Mouse (Mus musculus) mouse trophoblast stem cell (cell line): ENCODE results near the gene Cdc42bpb.

ENCODE experiments used
- in situ Hi-C, 2 experiments: fragments of 300-500 bp; cut with MseI, MboI; formaldehyde crosslinking; loops; 2 replicates in 1 of 2; 3 replicates in 1 of 2; pipeline ENCODE4 v1.15.1; 2025

The Cdc42bpb gene

DNA sequence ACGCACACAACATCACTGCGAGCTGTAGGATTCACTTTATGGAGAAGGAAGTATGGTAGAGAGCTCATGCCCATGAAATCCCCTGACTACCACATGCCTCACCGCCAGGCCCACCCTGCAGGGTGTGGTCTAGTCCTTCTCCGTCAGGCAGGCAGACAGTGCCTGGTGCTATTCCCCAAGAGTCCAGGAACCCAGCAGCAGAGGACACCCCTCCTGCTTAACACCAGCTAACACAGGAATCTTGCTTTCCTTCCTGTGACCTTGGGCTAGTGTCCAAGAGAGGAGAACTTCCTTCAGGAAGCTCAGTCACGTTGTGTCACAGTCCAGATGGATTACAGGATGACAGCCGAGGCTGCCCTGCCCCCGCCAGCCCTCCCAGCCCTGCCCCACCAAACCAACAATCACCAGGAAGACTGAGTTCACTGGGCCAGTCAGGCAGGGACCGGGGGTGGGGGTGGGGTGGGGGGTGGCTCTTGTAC is 9.2 kb upstream of the Cdc42bpb start:
- in situ Hi-C loops = no loop called here

DNA sequence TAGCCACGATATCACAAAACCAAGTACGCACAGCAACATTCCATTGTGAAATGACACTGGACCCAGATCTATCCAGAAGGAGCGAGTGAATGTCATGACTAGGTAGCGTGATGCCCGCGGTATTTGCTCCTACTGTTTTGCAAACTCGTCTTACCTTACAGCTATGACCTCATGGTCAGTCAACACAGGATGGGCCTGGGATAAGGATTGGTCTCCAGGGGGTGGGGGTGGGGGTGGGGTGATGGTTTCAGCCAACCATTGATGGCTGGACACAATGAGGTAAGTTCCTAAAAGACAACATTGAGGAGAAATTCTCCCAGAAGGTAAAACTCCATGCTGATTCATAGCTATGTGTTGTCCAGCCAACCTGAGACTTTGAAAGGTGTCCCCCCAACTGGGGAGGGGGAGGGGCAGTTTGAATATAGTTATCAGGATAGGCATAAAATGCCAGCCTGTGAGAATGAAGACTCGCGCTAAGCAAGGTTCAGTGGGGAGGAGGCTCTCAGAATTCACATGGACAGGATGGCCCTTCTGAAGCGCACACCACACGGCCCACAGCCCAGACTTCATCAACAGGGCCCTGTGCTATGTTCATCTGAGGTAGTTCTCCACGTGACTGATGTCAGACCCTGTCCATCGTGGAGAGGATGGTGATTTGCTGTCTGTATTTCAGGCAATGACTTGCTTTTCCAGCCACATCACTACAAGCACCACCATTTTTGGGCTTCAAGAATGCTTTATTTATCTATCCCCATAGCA is 8.5 kb upstream of the Cdc42bpb start:
- in situ Hi-C loops = no loop called here

DNA sequence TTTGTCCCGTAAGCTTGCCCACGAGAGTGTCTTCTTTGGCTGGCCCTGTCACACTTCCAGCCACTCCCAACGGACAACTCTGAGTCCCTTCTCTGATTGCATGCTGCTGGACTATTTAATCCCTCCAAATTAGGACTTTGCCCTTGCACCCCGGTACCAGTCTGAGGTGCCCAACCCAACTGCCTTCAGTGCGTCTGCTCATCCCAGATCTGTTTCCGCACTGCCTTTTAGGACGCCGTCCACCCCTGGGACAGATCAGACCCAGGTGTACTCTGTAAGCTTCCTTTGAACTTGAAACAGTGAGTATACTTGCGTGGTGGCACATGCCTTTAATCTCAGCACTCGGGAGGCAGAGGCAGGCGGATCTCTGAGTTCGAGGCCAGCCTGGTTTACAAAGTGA is 1.3 kb upstream of the Cdc42bpb start:
- in situ Hi-C loops = no loop called here

DNA sequence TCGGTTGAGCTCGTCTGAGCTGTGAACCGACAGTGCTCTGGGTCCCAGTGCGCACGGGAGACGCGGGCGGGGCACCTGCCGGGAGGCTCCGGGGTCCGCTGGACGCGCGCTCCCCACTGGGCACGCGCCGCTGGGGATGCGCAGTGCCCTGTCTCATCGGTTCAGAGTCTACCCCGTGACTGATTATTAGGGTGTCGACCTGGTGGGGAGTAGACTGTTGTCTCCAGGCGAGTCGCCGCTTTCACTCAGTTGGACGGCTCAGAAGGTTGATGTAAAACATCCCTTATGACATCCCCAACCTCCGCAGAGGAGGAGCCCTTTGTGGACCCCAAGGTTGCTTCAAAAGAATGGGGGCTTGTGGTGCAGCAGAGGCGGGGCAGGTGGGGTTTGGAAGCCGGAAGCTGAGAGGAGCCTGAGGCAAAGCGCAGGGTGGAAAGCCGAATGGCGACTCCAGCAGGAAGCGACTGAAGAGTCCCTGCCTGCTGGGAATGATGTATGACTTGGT is 520 bp upstream of the Cdc42bpb start:
- in situ Hi-C loops = no loop called here

DNA sequence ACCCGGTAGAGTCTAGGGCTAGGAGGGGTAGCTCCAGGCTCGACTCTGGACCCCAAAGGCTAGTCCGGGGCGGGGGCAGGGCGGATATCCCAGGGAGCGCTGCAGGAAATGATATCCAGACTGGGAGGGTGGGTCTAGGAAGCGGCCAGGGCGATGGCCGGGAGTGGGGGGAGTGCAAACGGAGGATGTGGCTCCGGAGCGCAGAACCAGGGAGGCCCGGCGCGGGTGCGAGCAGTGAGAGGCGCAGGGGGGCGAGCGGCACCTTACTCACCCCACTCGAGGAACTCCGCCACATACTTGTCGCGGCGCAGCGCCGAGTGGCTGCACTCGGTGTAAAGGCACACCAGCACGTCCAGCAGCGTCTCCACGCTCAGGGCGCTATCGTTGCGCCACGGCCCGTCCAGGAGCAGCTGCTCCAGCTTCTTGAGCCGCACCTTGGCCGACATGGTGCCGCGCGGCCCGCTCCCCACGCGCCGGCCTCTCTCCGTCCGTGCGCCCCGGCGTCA is 639 bp downstream of the Cdc42bpb start:
- in situ Hi-C loops = no loop called here

DNA sequence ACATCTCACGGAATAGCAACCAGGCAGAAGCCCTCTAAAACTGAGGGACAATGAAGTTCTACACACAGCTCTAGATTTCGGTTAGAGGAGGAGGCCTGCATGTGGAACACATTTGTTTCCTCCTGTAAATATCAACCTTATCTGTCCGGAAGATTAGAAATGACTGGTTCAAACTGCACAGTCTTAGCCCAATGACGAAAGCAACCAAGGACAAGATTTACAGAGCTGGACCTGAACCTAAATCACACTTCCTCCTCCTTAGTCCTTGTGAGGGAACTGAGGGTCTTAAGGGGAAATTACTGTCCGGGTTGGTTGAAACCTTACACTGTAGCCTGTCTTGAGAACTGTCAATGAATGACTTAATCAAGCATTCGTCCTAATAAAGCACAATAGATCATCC is 1.5 kb downstream of the Cdc42bpb start:
- in situ Hi-C loops = no loop called here

DNA sequence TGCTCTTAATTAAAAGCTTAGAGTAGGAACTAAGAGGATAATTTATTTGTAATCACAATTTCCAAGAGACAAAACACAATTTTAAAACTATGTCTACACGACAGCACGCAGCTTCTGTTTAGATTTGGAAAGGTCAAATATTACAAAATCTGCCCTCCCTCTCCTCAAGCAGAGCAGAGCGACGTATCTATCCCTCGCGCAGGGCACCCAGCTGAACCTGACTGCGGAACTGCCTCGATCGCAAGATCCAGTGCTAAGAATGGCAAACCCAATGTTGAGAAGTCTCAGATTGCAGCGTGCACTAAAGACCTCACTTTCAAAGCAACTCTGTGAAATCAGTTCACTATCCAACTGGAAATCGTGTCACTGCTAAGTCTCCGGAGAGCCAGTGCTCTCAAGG is 2.0 kb downstream of the Cdc42bpb start:
- in situ Hi-C loops = no loop called here

DNA sequence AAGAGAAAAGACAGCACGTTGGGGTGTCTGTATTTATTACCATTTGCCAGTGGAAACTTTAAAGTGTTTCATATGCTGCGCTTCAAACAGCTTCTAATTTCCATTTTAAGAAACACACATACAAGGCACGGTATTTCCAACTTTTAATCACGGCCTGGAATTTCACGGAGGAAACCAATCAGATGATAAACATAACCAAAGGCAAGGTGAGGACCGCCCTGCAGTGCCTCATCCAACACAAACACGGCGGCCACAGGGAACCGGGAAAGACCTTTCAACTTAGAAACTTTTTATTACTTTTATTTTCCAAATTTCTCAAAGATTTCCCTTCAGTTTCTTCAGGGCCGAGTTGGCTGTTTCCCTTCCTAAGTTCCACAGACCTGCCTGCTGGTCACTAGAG is 2.8 kb downstream of the Cdc42bpb start:
- in situ Hi-C loops = no loop called here

DNA sequence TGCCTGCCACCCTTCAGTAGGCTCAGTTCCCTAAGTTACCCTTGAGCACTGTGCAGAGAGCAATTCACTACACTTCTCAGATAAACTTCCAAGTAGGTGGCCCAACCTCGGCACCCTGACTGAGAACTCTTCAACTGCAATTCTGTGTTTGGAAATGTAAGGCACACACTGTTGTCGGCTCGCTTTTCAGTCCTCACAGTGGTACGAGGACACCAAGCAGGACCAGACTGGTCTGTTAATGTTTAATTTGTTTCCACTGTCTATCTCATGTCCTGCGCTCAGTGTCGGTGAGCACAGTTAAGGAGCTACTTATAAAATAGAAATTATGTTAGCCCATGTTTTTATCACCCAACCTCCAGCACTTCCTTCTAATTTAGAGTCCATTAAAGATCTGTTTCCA is 4.1 kb downstream of the Cdc42bpb start:
- in situ Hi-C loops = no loop called here

DNA sequence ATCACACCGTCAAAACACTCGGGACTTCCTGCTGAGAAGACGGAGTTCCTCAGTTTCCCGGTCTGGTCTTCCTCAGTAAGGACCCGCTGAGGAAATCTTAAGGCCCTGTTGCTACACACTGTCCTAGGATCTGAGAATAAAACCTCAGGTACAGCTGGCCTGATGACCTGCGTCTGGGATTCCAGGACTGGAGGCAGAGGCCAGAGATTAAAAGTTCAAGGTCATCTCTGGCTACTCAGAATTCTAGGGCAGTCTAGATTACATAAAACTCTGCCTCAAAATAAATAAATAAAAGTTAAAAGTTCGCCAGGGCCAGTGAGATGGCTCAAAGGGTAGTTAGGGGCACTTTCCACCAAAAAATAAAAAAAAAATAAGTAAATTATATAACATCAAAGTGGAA is 5.6 kb downstream of the Cdc42bpb start:
- in situ Hi-C loops = no loop called here

DNA sequence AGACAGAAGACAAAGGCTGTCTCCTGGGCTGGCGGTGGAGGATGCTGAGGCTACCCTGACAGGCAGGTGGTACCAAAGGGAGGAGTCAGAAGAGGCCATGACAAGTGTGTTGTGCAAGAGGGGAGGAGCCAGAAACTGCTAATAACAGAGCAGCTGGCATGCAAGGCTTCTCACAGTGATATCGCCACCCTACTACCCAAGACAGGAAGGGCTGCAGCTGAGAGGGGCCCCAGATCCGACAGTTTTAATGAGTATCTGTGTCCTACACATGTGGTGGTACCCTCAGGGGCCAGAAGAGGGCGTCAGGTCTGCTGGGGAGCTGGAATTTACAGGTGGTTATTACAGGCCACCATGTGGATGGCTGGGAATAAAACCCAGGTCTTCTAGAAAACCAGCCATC is 7.3 kb downstream of the Cdc42bpb start:
- in situ Hi-C loops = no loop called here

DNA sequence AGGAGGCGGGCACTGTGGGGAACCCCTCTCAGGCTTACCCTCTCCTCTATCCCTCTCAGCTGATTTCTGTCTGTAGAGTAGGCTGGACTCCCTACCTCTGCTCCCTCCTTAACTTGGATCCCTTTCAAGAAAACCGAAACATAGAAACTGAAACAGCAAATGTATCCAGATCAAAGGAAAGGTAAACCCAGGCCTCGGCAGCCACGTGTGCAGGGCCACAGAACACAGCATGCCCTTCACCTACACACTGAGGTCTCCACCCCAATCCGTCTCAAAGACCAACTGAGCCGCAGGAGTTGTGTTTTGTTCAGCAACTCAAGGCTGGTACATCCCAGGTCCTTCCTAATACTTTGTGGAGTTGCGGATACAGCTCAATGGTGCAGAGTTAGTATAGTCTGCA is 10.5 kb downstream of the Cdc42bpb start:
- in situ Hi-C loops = no loop called here

DNA sequence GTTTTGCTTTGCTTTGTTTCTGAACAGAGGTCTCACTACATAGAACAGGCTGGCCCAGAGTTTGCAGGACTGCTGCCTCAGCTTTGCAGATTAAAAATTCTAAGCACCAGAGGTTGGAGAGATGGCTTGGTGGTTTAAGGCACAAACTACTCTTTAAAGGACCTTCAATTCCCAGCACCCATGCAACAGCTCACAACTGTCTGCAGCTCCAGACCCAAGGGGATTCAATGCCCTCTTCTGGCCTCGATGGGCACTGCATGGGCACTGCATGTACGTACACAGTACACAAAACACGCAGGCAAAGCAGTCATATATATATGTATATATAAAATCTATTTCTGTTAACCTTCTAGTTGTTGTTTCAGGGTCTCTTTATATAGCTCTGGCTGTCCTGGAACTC is 13.3 kb downstream of the Cdc42bpb start:
- in situ Hi-C loops = no loop called here

DNA sequence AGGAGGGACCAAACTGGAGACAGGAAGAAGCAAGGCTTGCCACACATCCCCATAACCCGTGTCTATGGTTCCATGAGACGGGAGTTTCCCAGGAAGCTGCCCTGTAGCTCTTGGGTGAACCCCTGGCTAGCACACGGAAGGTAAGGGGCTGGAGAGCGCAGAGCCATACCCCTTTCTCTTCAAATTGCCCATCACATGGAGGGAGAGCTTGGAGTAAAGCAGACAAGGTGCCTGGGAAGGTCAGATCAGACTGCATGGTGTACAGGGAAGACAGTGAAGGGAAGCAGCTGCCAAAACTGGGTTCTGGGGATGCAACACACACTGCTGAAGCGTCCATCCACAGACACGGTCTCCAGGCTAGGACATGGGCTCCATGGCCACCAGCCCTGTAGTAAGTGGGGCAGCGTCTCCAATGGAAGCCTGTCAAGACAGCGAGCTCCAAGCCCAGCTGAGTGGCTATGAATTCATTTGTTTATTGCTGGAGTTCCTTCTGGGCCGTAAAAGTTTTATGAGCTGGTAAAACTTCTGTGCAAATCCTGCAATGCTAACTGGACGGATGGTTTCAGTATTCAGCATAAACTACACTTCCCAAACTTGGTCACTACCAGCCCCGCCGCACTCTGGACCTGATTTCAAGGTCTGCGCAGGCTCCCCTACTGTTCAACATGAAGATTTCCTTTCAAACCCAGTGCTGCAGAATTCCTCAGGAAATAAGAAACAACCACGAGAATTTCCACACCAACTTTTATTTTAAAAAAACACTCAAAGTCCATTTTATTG is 16.0 kb downstream of the Cdc42bpb start:
- in situ Hi-C loops = no loop called here

DNA sequence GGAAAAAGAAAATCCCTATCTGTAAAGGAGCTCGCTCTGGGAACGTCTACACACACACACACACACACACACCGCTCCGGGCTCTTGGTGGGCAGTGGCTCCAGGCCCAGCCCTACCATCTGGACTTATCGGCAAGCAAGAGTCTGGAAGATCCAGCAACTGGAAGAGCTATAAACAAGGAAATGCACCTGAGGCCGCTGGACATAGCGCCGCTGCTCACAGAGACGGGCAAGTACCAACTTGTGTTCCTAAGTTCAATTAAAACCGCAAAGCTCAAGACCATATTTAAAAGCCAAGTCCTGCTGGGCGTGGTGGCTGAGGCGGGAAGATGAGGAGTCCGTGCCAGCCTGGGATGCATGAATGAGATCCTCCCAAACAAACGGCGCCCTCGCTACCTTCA is 16.8 kb downstream of the Cdc42bpb start:
- in situ Hi-C loops = no loop called here

DNA sequence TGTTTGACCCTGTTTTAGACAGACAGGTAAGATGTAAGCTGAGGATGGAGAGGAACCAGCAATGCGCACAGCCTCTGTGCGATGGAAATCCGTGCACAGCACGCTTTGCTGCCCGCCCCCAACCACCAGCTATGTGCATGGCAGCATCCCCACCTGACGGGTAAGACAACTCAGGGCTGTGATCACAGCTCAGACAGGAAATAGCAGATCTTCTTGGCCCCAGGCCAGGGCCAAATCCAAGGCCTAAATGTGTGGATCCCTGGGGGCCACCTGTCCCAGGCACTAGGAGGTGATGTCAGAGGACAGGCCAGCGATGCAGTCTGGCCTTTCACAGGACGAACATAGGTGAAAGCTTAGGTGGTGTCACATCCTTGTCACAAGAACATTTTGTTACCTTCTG is 21.3 kb downstream of the Cdc42bpb start:
- in situ Hi-C loops = no loop called here

DNA sequence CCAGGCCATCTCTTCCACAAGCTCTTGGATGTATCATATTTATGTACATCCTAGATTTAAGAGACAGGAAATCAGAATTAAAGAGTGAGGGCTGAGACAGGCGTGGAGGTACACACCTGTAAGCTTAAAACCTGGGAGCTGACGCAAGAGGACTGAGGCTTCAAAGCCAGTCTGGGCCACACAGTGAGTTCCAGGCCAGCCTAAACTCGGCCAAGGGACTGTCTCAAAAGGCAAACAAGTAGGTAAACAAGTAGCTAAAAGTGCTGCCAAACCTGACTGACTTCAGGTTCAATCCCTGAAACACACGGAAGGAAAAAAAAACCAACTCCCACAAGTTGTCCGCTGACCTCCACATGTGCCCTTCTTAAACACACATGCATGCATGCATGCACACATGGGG is 23.4 kb downstream of the Cdc42bpb start:
- in situ Hi-C loops = no loop called here

DNA sequence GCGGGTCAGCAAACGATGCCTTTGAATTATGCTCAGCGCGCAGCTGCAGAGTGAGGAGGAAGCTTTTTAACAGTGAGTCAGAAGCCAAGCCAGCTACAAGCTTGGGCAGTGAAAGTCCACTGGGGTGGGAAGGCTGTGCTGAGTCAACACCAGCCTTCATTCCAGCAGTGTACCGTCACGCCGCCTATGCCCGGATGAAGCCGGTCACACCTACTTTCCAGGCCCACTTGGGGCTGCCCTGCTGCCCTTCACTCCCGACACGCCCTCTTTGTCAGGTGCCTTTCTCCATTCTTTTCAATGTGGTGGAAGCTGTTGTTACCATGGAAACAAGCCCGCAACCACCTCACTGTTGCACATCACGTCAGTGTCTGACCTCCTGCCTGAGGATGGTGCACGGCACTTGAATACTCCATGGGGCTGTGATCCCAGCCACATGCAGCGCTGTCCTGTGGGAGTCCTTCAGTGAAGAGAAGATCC is 24.0 kb downstream of the Cdc42bpb start:
- in situ Hi-C loops = no loop called here

DNA sequence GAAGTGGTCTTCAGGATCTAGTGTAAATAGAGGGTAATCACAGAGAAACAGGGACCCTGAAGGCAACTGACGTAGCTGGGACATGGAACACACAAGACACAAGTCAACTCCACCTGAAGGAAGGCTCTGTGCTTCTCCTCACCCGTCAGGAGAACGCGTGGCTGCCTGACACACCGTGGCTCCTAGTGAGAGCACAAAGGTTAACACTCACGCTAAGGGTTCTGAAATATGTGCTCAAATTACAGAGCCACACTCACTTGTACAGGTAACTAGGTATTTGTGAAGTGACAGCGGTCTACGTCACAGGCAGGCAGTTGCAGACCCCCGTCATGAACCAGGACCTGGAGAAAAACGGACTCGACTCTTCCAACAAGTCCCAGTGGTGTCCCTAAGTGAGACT is 24.5 kb downstream of the Cdc42bpb start:
- in situ Hi-C loops = no loop called here

DNA sequence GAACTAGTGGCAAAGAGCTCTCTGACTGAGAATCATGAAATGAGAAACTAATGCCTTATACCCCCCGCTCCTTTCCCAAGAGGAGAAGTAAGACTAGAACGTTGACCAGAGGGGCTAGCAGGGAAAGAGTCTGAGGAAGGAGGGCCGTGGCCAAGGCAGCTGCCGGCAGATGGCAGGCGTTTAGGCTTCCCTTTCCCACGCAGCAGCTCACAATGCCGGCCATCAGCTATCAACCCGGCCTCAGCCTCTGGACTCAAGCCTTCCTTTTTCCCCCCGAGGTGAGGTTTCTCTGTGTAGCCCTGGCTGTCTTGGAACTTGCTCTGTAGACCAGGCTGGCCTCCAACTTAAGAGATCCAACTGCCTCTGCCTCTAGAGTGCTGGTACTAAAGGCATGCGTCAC is 25.0 kb downstream of the Cdc42bpb start:
- in situ Hi-C loops = no loop called here

DNA sequence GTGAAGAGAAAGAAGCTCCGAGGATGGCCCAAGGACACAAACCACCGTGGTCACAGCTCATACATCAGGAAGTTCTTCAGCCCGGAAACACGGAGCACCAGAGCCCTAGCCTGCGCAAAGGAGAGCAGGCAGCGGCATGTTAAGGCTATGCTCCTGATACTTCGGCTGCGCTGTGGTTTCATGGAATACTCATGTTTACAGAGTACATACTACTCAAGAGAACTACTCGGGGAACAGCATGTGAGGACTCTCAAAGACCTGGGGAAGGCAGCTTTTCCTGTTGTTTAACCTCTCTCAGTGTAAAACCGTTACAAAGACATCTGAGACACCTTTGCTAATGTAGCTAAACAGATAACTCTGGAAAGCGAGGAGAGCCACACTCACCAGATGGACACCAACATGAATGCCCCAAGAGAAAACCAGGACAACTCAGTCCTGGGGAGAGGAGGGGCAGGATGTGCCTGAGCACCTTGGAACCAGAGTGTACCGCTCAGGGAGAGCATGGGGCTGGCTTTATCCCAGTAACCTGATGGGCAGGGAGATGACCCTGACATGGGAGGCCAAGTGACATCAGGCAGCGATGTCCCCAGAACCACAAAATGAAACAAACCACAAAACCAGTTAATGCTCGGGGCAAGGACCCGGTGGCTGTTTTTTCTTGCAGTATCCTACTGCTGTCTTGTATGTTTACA is 27.8 kb downstream of the Cdc42bpb start:
- in situ Hi-C loops = no loop called here

DNA sequence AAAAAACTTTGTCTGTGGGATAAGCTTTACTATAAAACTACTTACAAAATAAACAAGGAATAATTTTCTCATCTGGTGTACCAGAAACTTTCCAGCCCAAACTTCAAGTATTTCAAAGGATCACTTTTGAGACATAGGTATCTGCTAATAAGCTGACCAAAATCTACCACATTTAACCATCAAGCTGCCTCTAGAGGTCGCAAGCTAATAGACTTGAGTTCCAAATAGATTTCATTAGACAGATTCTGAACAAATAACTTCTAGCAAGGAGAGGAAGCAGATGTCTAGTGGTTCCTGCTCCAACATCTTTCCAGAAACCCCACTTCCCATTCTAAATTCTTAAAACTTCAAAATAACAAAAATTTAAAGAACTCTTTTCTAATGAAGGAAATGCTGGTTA is 33.6 kb downstream of the Cdc42bpb start:
- in situ Hi-C loops = no loop called here
